Mouse (Mus musculus) embryonic fibroblast, embryonic 13.5 days (primary cell): ENCODE data around the gene Sfmbt1. TPM values are rescaled to one million over a fixed set of nuclear protein-coding genes. Genes with fewer than 3 reads are reported as not detected.

Source experiments
- H3K27ac ChIP-seq: 2 replicates; pipeline ENCODE4 v1.5.1; 2012; ENCODE audit warnings: low read length, control low read depth, inconsistent platforms; ENCODE audit not compliant: insufficient read depth
- H3K4me1 ChIP-seq: 2 replicates; pipeline ENCODE4 v1.6.1; 2011; ENCODE audit warnings: low read length; ENCODE audit not compliant: control insufficient read depth, insufficient read depth
- H3K4me3 ChIP-seq: 2 replicates; pipeline ENCODE4 v1.5.1; 2011; ENCODE audit warnings: mild to moderate bottlenecking, control low read depth, low read length; ENCODE audit not compliant: insufficient read depth
- CTCF ChIP-seq: IDR thresholded peaks from 2 replicates; pipeline ENCODE4 v1.5.1; 2011; ENCODE audit warnings: mild to moderate bottlenecking, control low read depth, low read length, moderate library complexity, borderline replicate concordance; ENCODE audit not compliant: insufficient read depth
- POLR2A ChIP-seq: IDR thresholded peaks from 2 replicates; pipeline ENCODE4 v1.6.1; 2011; ENCODE audit warnings: low read depth, mild to moderate bottlenecking, control low read depth, low read length, moderate library complexity
- polyA plus RNA-seq: library from polyadenylated mRNA; stranded (reverse); fragments of >200 nt; gene quantifications from 2 replicates; pipeline ENCODE4 v1.2.4, GENCODE M21; 2011; ENCODE audit warnings: low read depth; ENCODE audit not compliant: missing spikeins, insufficient read length

Gene Sfmbt1
- polyA plus RNA-seq, 1 experiment = 9.6 TPM

- Histone ChIP-seq H3K4me3 (no peak overlapping the region), H3K27ac (no peak overlapping the region), H3K4me1 (no peaks in the 10 kb centered on the region)
- TF ChIP-seq POLR2A = no peak
- no peak for TF ChIP-seq CTCF
These were observed 135.9 kb downstream of the Sfmbt1 start for GRCm38 (mm10) chr14:30850504-30850903.

- H3K4me1 ChIP-seq = no peaks in the 10 kb centered on the region
- TF ChIP-seq POLR2A (no peak), CTCF (no peak)
- H3K4me3 ChIP-seq = no peak overlapping the region
- H3K27ac ChIP-seq = no peak overlapping the region
These were observed 137.7 kb downstream of the Sfmbt1 start for GRCm38 (mm10) chr14:30852325-30852724.

GRCm38 (mm10) chr14:30855316-30855715 lies 140.7 kb downstream of the Sfmbt1 start:
- Histone ChIP-seq H3K4me3 (no peak overlapping the region), H3K4me1 (no peaks in the 10 kb centered on the region)

GRCm38 (mm10) chr14:30856885-30857507 lies 142.3 kb downstream of the Sfmbt1 start:
- no peak overlapping the region for H3K27ac ChIP-seq
- TF ChIP-seq CTCF (no peak), POLR2A (no peak)
- no peaks in the 10 kb centered on the region for H3K4me1 ChIP-seq
- H3K4me3 ChIP-seq = no peak overlapping the region

More at GRCm38 (mm10) chr14:30855316-30855715, 140.7 kb downstream of the Sfmbt1 start:
- H3K27ac ChIP-seq = no peak overlapping the region
- TF ChIP-seq POLR2A = no peak
- no peak for TF ChIP-seq CTCF

- TF ChIP-seq CTCF (peak; percentile 35; the same call in 1 of the 2 replicates), POLR2A (no peak)
- no peak overlapping the region for H3K27ac ChIP-seq
- no peak overlapping the region for H3K4me3 ChIP-seq
- no peaks in the 10 kb centered on the region for H3K4me1 ChIP-seq
These were observed 143.3 kb downstream of the Sfmbt1 start for GRCm38 (mm10) chr14:30857990-30858389.

GRCm38 (mm10) chr14:30861421-30862125 lies 146.9 kb downstream of the Sfmbt1 start:
- H3K4me1 ChIP-seq = no peaks in the 10 kb centered on the region
- H3K27ac ChIP-seq = no peak overlapping the region
- H3K4me3 ChIP-seq = no peak overlapping the region
- TF ChIP-seq CTCF (no peak), POLR2A (no peak)

- Histone ChIP-seq H3K4me1 (no peaks in the 10 kb centered on the region), H3K27ac (no peak overlapping the region), H3K4me3 (no peak overlapping the region)
- TF ChIP-seq CTCF = no peak
- TF ChIP-seq POLR2A = no peak
These were observed 147.7 kb downstream of the Sfmbt1 start for GRCm38 (mm10) chr14:30862368-30862767.

GRCm38 (mm10) chr14:30865311-30865710 lies 150.7 kb downstream of the Sfmbt1 start:
- H3K27ac ChIP-seq = no peak overlapping the region
- H3K4me1 ChIP-seq = no peaks in the 10 kb centered on the region
- TF ChIP-seq CTCF (peak; percentile 26; the same call in 1 of the 2 replicates), POLR2A (no peak)
- H3K4me3 ChIP-seq = no peak overlapping the region

GRCm38 (mm10) chr14:30867042-30867441 lies 152.4 kb downstream of the Sfmbt1 start:
- Histone ChIP-seq H3K4me3 (no peak overlapping the region), H3K4me1 (no peaks in the 10 kb centered on the region), H3K27ac (no peak overlapping the region)
- TF ChIP-seq CTCF (peak; percentile 88), POLR2A (no peak)

GRCm38 (mm10) chr14:30868826-30869225 lies 154.2 kb downstream of the Sfmbt1 start:
- TF ChIP-seq POLR2A (no peak), CTCF (no peak)
- Histone ChIP-seq H3K4me1 (no peaks in the 10 kb centered on the region), H3K4me3 (no peak overlapping the region), H3K27ac (no peak overlapping the region)
